In the genomic region with DNA sequence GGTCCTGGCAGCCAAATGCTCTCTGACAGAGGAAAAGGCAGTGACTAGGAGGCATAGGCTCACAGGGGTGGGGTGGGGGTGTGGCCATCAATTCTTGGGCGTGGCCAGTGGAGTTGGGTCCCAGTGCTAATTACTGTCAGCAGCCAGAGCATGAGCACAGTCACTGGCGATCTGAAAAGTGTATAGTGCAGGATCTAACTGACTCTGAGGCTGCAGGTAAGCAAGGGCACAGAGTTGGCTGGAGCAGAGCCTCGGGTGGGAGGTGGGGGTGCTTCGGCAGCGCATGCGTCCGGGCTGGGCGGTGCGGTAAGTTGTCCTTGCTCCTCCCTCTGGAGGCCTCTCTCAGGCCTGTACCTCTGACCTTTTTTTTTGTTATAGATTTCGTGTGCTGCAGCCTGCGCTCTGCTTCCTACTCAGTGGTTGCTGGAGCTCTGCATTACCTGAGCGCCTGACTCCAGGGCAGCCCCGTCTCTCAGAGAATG, we compare ENCODE assay signal across 8 mouse cellular contexts. TPM values are rescaled to one million over a fixed set of nuclear protein-coding genes. Genes with fewer than 3 reads are reported as not detected.
DNase-seq lines count a peak whose midpoint lies in the region; ATAC-seq lines count a peak whose summit lies in the region.

Gene Cd59b, plus strand, starts transcription at position 146 of the 482 bp plus-strand sequence.

- no peaks in the 10 kb centered on the region for H3K4me1 ChIP-seq in heart, embryonic 16.5 days (ENCODE audit: control insufficient read depth, insufficient read depth, low read length)

- peak within 1 kb of the TSS; percentile 44 for H3K9ac ChIP-seq in heart, embryonic 16.5 days (ENCODE audit: low read length)

- DNase-seq in CD4-positive, CD25-positive, alpha-beta regulatory T cell, adult 2 months (ENCODE audit: low read depth, low spot score), result peak; percentile 69
- peak; percentile 62 for DNase-seq in brain, adult 2 months (ENCODE audit: low read depth, low spot score)
- peak; percentile 73 to 81 for DNase-seq in kidney, postnatal 25 days
- DNase-seq in spleen, postnatal 36 days (ENCODE audit: low spot score in 2 of 2), result peak; percentile 64 to 74
- DNase-seq in right cerebral cortex, adult 2 months (ENCODE audit: low spot score in 2 of 2), result no peak

- peak; percentile 98 for ATAC-seq in erythroblast, adult 5-6 weeks (replicated peaks; ENCODE audit: low FRiP score, poor library complexity, severe bottlenecking)
- peak; percentile 76 for ATAC-seq in heart, embryonic 16.5 days (replicated peaks; ENCODE audit: extremely low read depth, insufficient read depth, low FRiP score)
- peak; percentile 96 for ATAC-seq in megakaryocyte progenitor cell, adult 5-6 weeks (replicated peaks; ENCODE audit: poor library complexity)

- H3K9me3 ChIP-seq in heart, embryonic 16.5 days (replicated peaks; ENCODE audit: control insufficient read depth, low read length), result no peaks in the 10 kb centered on the region; the same call in 1 of the 2 replicates

- H3K36me3 ChIP-seq in heart, embryonic 16.5 days (ENCODE audit: control insufficient read depth, insufficient read depth), result no peaks in the 10 kb centered on the region

- 9% methylated on average over 13 of the region's 13 CpGs for WGBS in heart, embryonic 16.5 days

- peak within 1 kb of the TSS; percentile 68 for H3K4me2 ChIP-seq in heart, embryonic 16.5 days (ENCODE audit: low read depth, low read length)

- H3K27me3 ChIP-seq in heart, embryonic 16.5 days (ENCODE audit: control insufficient read depth, insufficient read depth, low read length), result no peaks in the 10 kb centered on the region

- H3K4me3 ChIP-seq in heart, embryonic 16.5 days (ENCODE audit: low read length), result peak within 1 kb of the TSS; percentile 49

- H3K27ac ChIP-seq in heart, embryonic 16.5 days (ENCODE audit: low read length), result no peak within 1 kb of the TSS

RNA-seq across cellular contexts. Expression of gene Cd59b, which starts in this region (rescaled TPM):
- 15.5 and 54.2 TPM in 2 replicates for total RNA-seq in erythroblast, adult 5-6 weeks (2015; ENCODE audit: low replicate concordance)
- total RNA-seq in erythroblast, adult 5-6 weeks (2017; ENCODE audit: low replicate concordance), result 6.6 and 15.5 TPM in 2 replicates
- polyA plus RNA-seq in heart, embryonic 16.5 days (2015; fragmentation: Nextera tagmentation; extraction: Ambion mirVana), result 4.7 and 5.1 TPM in 2 replicates
- 1.1 and 2.2 TPM in 2 replicates for total RNA-seq in megakaryocyte progenitor cell, adult 5-6 weeks (2015)
- total RNA-seq in megakaryocyte progenitor cell, adult 5-6 weeks (2017), result 0.62 and 4.1 TPM in 2 replicates

Comparison
In these comparisons a context has a peak if more than half of its experiments do, and no peak if none do; other contexts are left out.
1. DNase-seq: peak in CD4-positive, CD25-positive, alpha-beta regulatory T cell, adult 2 months (single experiment), brain, adult 2 months (single experiment), kidney, postnatal 25 days (2 of 2) and spleen, postnatal 36 days (2 of 2); none in right cerebral cortex, adult 2 months (0 of 2).
2. Peak in every context shown above with its lines, with median percentiles within 50 percentile points of each other: ATAC-seq.